Mouse (Mus musculus) hindlimb bud, embryonic 11.5 days (tissue): ENCODE measurements around the gene Ksr2.

ENCODE experiments used
- DNase-seq: peaks from one replicate; pipeline ENCODE4 v3.0.0-alpha.2; 2012; ENCODE audit warnings: low read depth, low spot score; ENCODE audit errors: extremely low spot score

Ksr2 gene

GRCm38 (mm10) chr5:117481162-117481561 is 67.4 kb downstream of the Ksr2 start:
- DNase-seq, result no peak

DNA sequence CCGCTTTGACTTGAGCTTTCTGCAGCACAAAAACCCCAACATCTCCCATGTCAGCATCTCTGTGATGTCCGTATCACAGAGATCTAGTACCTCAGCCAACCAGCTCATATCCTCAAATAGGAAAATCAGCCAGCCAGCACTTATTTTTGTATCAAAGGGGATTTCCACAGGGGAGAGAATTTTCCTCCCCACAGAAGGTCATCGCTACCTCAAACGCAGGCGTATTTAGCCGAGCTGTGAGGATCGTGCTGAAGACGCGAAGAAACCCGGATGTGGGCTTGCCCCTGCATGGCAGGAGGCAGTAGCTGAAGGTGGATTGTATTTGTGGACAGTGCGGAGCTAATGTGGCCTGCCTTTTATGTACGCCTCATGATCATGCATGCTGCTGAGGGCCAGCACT is 67.8 kb downstream of the Ksr2 start:
- DNase-seq, result no peak

DNA sequence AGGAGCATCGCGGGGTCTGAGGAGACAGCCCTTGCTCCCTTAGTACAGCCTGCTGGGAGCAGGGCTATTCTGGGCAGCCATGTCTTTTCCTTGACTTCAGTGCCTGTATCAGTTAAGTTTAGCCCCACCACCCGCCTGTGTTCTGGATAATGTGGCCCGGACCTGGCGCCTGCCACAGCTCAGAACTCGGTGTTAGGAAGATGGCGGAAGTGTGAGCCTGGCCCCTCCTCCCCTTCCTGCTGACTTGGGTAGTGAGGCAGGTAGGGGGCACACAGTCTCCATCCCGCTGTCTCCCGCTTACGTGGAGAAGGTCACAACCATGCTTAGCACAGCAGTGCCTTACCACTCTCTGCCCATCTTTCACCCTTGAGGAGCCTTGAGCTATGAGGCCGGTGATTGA is 68.2 kb downstream of the Ksr2 start:
- no peak for DNase-seq

- DNase-seq, result no peak
Observed at GRCm38 (mm10) chr5:117485411-117485810, 71.6 kb downstream of the Ksr2 start.

- no peak for DNase-seq
Observed at GRCm38 (mm10) chr5:117486092-117486491, 72.3 kb downstream of the Ksr2 start.

DNA sequence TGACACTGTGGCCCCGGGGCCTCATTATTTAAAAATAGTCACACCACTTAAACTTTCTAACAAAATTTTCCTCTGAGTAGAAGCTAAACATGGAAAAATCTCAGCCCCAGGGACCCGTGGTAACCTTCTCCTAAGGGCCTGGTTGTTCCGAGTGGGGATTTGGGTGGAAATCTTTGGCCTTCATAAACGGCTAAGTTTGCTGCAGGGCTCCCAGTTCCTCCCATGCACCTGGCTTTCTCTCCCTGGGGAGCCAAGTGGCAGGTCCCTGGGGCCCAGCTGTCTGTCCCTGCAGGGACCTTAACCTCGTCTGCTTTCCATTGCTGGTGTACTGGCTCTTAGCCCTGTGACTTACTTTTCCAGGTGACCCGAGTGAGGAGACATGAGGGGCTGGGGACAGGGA is 74.4 kb downstream of the Ksr2 start:
- DNase-seq, result no peak

DNA sequence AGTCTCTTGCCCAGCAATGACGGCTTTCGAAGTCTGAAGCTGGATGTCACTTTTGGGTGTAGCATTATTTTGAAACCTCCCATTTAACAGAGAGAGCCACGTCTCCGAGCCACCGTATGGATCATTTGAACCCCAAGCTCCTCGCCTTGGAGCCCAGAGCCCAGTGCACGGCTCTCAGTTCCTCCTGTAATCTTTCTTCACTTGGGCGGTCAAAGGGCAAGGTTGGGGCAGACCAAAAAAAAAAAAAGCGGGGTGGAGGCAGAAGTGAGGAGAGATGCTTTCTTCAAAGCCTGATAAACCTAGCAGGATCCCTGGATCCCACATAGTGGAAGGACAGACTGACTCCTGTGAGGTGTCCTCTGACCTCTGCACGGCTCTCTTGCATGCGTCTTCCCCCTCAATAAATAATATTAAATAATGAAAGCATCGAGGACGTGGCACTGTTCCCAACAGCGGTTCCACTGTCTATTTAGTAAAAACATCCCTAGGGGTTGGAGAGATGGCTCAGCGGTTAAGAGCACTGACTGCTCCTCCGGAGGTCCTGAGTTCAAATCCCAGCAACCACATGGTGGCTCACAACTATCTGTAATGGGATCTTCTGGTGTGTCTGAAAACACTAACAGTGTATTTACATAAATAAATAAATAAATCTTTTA is 75.0 kb downstream of the Ksr2 start:
- no peak for DNase-seq

- DNase-seq, result no peak
Observed at GRCm38 (mm10) chr5:117492933-117493863, 79.4 kb downstream of the Ksr2 start.

GRCm38 (mm10) chr5:117493947-117494346 is 80.1 kb downstream of the Ksr2 start:
- DNase-seq, result peak; percentile 28

- DNase-seq, result no peak
Observed at GRCm38 (mm10) chr5:117497084-117497483, 83.3 kb downstream of the Ksr2 start.

DNA sequence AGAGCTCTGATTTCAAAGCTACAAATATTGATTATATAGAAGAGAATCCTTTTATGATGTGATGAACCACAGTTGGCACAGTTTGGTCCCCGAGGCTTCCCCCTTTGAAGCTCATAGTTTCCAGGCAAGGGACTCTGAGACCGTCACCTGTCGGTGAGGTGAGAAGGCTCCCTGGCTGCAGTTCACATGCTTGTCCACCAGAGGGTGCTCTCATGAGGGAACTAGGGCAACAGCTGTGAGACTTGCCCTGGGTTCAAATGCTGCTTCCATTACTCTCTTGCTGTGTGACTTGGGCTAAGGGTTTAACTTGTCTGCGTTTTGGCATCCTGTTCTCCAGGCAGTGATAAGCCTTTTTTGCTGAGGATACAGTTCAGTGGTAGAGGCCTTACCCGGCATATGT is 88.8 kb downstream of the Ksr2 start:
- no peak for DNase-seq

DNA sequence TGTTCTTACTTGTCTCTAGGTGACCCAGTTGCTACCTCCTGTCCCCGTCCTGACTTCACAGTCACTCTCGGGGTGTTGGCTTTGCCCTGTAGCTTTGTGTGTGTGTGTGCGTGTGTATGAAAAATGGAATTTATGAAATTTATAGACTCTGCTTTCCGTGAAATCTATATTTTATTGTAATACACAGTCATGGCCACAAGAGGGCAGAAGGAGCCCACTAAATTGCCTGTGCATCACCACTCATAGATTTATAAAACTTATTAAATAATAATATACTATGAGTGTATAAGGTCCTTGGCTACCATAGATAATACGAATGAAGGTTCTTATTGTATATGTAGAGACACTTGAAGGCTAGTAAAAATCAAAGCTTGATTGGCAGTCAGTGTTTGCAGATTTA is 90.6 kb downstream of the Ksr2 start:
- no peak for DNase-seq

GRCm38 (mm10) chr5:117505204-117505603 is 91.4 kb downstream of the Ksr2 start:
- no peak for DNase-seq

GRCm38 (mm10) chr5:117505769-117506168 is 92.0 kb downstream of the Ksr2 start:
- no peak for DNase-seq

- DNase-seq, result no peak
Observed at GRCm38 (mm10) chr5:117506406-117506805, 92.6 kb downstream of the Ksr2 start.

- no peak for DNase-seq
Observed at GRCm38 (mm10) chr5:117509511-117510375, 95.9 kb downstream of the Ksr2 start.

GRCm38 (mm10) chr5:117510864-117511263 is 97.1 kb downstream of the Ksr2 start:
- no peak for DNase-seq

- DNase-seq, result no peak
Observed at GRCm38 (mm10) chr5:117515396-117515795, 101.6 kb downstream of the Ksr2 start.

GRCm38 (mm10) chr5:117515861-117516260 is 102.1 kb downstream of the Ksr2 start:
- DNase-seq, result no peak

- DNase-seq, result peak; percentile 49
Observed at GRCm38 (mm10) chr5:117516597-117516996, 102.8 kb downstream of the Ksr2 start.

GRCm38 (mm10) chr5:117519858-117520495 is 106.2 kb downstream of the Ksr2 start:
- no peak for DNase-seq
